Mouse (Mus musculus) CD4-positive, CD25-positive, alpha-beta regulatory T cell, adult 9 weeks (primary cell): ENCODE data around the gene Olfr148. TPM values are rescaled to one million over a fixed set of nuclear protein-coding genes. Genes with fewer than 3 reads are reported as not detected.

ENCODE experiments used
- polyA plus RNA-seq: library from polyadenylated mRNA; unstranded; fragments of 100-300 nt; shearing (Covaris generic); gene quantifications from one replicate; pipeline ENCODE4 v1.2.1, GENCODE M21; 2017

The Olfr148 gene
- not detected for polyA plus RNA-seq

DNA sequence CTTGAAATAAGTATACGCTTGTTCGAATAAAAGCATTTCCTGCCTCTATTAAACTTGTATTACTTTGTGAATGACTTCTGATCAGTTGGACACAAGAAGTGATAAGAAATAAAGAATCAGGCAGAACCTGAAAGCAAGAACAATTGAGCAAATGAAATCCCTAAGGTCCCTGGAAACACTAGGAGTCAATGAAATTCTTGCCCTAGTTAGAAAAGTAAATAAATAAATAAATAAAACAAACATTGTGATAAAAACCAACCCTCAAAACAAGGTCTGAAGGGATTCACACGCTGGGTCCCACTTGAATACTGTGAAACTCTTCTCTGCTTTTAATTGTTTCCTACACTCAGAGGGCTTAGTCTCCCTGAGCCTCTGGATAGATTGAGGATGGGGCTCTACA is at the start of gene Olfr148:
Gene Olfr148, plus strand, starts transcription at position 301 of the 400 bp plus-strand sequence.

DNA sequence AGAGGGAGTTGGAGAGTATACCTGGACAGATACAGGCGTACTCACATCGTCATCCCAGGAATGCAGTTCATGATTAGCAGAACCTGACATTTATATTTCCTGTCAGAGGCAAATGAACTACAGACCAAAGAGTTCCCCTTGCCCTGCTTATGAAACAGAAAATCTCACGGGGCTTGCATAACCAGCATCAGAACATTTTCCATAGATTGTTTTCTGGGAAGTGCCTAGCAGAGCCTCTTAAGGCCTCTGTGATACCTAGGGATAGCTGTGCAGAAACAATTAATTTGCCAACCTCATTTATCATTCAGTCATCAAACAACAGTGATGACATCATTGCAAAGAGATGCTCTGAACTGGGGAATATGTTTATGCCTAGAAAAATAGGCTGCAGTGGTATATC is 35.0 kb upstream of the Olfr148 start, which contains the start of gene Olfr959:
Gene Olfr959, minus strand, starts transcription at position 101 of the 400 bp plus-strand sequence.

DNA sequence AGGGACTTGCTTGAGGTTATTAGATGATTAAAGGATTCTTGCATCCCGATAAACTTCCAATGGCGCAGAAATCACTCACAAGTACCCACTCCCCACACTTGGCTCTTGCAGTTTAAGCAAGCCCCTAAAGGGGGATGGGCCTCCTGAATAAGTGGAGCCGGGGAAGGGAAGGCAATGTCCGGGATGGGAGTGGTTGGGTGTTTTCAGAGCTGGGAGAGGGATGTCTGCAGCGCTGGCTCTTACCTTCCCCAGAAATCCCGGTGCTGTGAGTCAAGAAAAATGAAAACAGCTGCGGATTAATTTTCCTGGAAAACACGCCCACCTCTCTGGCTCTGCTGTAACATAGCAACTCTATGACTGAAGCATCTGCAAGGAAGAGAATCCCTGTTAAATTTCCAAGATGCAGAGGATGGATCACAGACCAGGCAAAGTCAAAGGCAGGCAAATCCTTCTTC is 6.4 kb upstream of the Olfr148 start, which contains the start of gene AW551984:
Gene AW551984, minus strand, starts transcription at position 405 of the 455 bp plus-strand sequence.

DNA sequence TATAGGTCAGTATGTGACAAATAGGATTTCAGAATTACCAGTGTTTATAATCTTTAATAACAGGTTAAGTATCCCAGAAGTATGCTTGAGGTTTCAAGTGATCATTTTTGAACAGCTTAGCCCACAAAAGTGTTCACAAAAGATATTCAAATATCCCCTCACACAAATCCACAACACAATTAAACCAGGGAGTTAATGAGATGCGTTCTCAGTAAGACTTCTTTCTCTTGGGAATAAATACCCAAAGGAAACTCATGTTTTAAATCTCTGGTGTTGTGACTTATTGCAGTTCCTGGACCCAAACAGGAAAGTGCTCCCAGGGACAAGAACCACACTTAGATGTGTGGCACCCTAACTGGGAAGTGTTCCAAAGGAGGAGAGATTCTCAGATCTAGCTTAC is 10.6 kb downstream of the Olfr148 start, which contains the start of gene Olfr960:
Gene Olfr960, plus strand, starts transcription at position 301 of the 400 bp plus-strand sequence.

DNA sequence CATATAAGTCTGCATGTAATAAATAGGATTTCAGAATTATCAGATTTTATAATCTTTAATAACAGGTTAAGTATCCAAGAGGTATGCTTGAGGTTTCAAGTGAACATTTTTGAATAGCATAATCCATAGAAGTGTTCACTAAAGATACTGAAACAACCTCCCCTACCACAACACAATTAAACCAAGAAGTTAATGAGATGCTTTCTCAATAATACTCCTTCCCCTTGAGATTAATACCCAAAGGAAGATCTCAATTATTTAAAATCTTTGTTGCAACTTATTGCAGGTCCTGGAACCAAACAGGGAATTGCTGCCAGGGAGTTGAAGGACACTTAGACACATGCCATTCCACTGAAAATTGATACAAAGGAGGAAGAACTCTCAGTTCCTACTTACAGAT is 34.3 kb downstream of the Olfr148 start, which contains the start of gene Olfr961:
Gene Olfr961, plus strand, starts transcription at position 301 of the 400 bp plus-strand sequence.

Other genes starting within 250 kb of the Olfr148 start
- not detected for gene Olfr951, start 223.2 kb upstream of the Olfr148 start, polyA plus RNA-seq
- gene Olfr952, start 183.5 kb upstream of the Olfr148 start, polyA plus RNA-seq = not detected
- gene Olfr954, start 154.0 kb upstream of the Olfr148 start, polyA plus RNA-seq = not detected
- gene Olfr955, start 138.7 kb upstream of the Olfr148 start, polyA plus RNA-seq = not detected
- not detected for gene Olfr44, start 116.7 kb upstream of the Olfr148 start, polyA plus RNA-seq
- gene Olfr957, start 94.8 kb upstream of the Olfr148 start, polyA plus RNA-seq = not detected
- gene Olfr958, start 56.6 kb upstream of the Olfr148 start, polyA plus RNA-seq = not detected
- gene Olfr959, start 35.1 kb upstream of the Olfr148 start, polyA plus RNA-seq = not detected
- not detected for gene AW551984, start 6.3 kb upstream of the Olfr148 start, polyA plus RNA-seq
- not detected for gene Olfr960, start 10.7 kb downstream of the Olfr148 start, polyA plus RNA-seq
- 0.30 TPM for gene Olfr961, start 34.4 kb downstream of the Olfr148 start, polyA plus RNA-seq
- not detected for gene Olfr963, start 56.5 kb downstream of the Olfr148 start, polyA plus RNA-seq
- not detected for gene Olfr149, start 96.5 kb downstream of the Olfr148 start, polyA plus RNA-seq
- gene Olfr965, start 100.7 kb downstream of the Olfr148 start, polyA plus RNA-seq = not detected
- not detected for gene Olfr150, start 120.3 kb downstream of the Olfr148 start, polyA plus RNA-seq
- not detected for gene Olfr967, start 135.6 kb downstream of the Olfr148 start, polyA plus RNA-seq
- gene Olfr968, start 172.6 kb downstream of the Olfr148 start, polyA plus RNA-seq = not detected
- gene Olfr969, start 180.3 kb downstream of the Olfr148 start, polyA plus RNA-seq = not detected
- not detected for gene Olfr970, start 198.2 kb downstream of the Olfr148 start, polyA plus RNA-seq
- gene Olfr971, start 226.2 kb downstream of the Olfr148 start, polyA plus RNA-seq = not detected